Mouse (Mus musculus) embryonic stem cell, embryonic (primary cell): ENCODE data around the gene Kin.

Experiments
- CTCF ChIA-PET, 4 experiments: fragments of 300-600 bp in 2 of 4; fragments of 350-600 bp in 2 of 4; sonication (Branson Sonifier 250); formaldehyde crosslinking; loops; one replicate each; lab custom pipeline; 2022; ENCODE audit warnings: inconsistent platforms in 2 of 4; lab: Charles Lee
- POLR2A ChIA-PET, 4 experiments: fragments of 300-600 bp in 2 of 4; fragments of 350-600 bp in 2 of 4; sonication (Branson Sonifier 250); formaldehyde crosslinking; loops; one replicate each; lab custom pipeline; 2022; ENCODE audit warnings: antibody characterized with exemption in 4 of 4, inconsistent platforms in 1 of 4; lab: Charles Lee

Kin gene

GRCm38 (mm10) chr2:10094327-10095100, 14.1 kb downstream of the Kin start:
- CTCF ChIA-PET: interaction anchor here in 3 of 4 experiments (0.6 to 1.2 kb wide), 3 partner anchors 14 to 350 kb away, joined by 3 to 4 read pairs (median 3); partner anchors contain the start of genes Atp5c1 (in 1 of the 3) and Kin (in 1 of the 3)

GRCm38 (mm10) chr2:10098598-10099215, 18.3 kb downstream of the Kin start:
- ChIA-PET POLR2A (interaction anchor here in 3 of 4 experiments (0.6 to 3.7 kb wide), 8 partner anchors 11 to 57 kb away, joined by 3 to 14 read pairs (median 3); partner anchors contain the start of genes Atp5c1 (in 3 of the 3) and Kin (in 3 of the 3)), CTCF (interaction anchor here (0.5 to 2.2 kb wide), 23 partner anchors 8 to 949 kb away, joined by 3 to 12 read pairs (median 4); no protein-coding TSS in a partner anchor)

More at GRCm38 (mm10) chr2:10094327-10095100, 14.1 kb downstream of the Kin start:
- POLR2A ChIA-PET: interaction anchor here in 3 of 4 experiments (1.0 to 4.4 kb wide), 3 partner anchors 14 to 18 kb away, joined by 3 to 29 read pairs (median 5); partner anchors contain the start of genes Atp5c1 (in 2 of the 3) and Kin (in 2 of the 3)

GRCm38 (mm10) chr2:10100471-10100870, 20.1 kb downstream of the Kin start:
- POLR2A ChIA-PET: interaction anchor here in 2 of 4 experiments (1.0 to 1.5 kb wide), 4 partner anchors 9 to 197 kb away, joined by 3 to 5 read pairs (median 4); partner anchors contain the start of genes Atp5c1 (in 1 of the 2) and Kin (in 1 of the 2)
- CTCF ChIA-PET: interaction anchor here (0.5 to 2.2 kb wide), 23 partner anchors 9 to 1401 kb away, joined by 3 to 18 read pairs (median 4); partner anchors contain the start of genes Atp5c1 (in 1 of the 4) and Kin (in 1 of the 4)

- ChIA-PET CTCF (interaction anchor here (0.5 to 2.2 kb wide), 26 partner anchors 10 to 1427 kb away, joined by 3 to 18 read pairs (median 4); partner anchors contain the start of genes Atp5c1 (in 1 of the 4) and Kin (in 1 of the 4)), POLR2A (interaction anchor here in 2 of 4 experiments (1.0 to 1.5 kb wide), 4 partner anchors 10 to 196 kb away, joined by 3 to 5 read pairs (median 4); partner anchors contain the start of genes Atp5c1 (in 1 of the 2) and Kin (in 1 of the 2))
Measured at GRCm38 (mm10) chr2:10101180-10101579, 20.8 kb downstream of the Kin start.

DNA sequence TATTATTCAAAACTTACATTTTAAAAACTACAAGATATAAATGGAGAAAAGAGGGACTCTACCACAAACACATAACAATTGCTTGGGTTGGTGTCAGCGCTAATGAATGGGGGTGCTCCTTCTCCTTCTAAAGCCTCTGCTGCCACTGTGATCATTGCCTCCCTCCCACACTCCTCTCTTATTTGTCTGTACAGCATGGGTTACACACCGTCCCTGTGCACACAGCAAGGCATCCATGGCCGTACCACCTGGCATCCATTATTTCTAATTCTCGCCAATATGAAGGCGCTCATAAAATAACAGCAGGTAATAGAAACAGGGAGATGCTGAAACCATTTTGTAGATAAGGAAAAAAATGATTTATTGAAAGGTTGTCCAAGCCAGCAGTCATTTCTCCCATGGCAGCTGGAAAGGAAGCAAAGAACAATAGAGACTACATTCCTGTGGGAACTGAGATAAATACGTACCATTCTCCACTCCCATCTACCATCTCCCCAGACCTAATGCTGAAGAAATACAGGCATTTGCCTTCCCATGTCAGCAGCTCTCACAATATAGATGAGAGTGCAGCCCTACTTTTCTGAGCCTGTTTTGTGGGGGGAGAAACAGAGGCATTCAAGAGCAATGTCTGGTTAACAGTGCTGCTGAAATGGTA, 28.3 kb downstream of the Kin start:
- POLR2A ChIA-PET: no interaction called here
- CTCF ChIA-PET: no interaction called here

- POLR2A ChIA-PET: no interaction called here
- CTCF ChIA-PET: interaction anchor here in 1 of 4 experiments (0.7 kb wide), 1 partner anchor 214 kb away, joined by 4 read pairs; no protein-coding TSS in a partner anchor
Measured at GRCm38 (mm10) chr2:10118751-10119150, 38.4 kb downstream of the Kin start.

- ChIA-PET POLR2A (interaction anchor here in 1 of 4 experiments (0.5 kb wide), 1 partner anchor 105 kb away, joined by 3 read pairs; no protein-coding TSS in a partner anchor), CTCF (no interaction called here)
Measured at GRCm38 (mm10) chr2:10119276-10119675, 38.9 kb downstream of the Kin start.

DNA sequence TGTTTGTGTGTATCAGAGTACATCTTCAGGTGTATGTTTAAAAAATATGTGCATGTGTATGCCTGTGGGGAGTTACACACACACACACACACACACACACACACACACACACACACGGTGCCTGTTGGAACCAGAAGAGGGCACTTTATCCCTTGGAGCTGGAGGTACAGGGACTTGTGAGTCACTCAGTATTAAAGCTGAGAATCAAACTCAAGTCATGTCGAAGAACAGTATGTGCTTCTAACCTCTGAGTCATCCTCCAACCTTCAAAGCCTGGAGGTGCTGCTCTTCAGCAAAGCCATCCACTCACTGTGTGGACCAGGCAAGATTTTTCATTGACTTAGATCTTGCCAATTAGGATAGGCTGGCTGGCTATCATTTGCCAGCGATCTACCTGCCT, 41.4 kb downstream of the Kin start:
- CTCF ChIA-PET: no interaction called here
- POLR2A ChIA-PET: interaction anchor here in 1 of 4 experiments (0.6 kb wide), 1 partner anchor 1299 kb away, joined by 3 read pairs; no protein-coding TSS in a partner anchor

DNA sequence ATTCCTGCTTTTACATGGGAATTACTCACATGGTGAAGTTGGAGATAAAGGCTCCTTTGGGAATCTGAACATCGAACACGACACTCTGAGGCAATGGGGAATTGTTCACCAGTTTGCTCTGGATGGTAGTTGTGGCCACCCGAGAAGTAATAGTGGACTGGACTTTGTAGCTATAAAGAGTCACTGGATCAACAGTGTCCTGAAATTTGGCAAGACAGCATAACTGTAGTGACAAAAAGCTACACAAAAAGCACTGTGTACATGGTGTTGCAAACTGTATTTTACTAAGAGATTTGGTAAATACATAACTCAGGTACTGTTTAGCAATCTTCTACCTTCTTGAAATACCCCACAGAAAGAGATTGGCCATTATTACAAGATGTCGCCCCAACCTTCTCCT, 45.7 kb downstream of the Kin start:
- CTCF ChIA-PET: interaction anchor here in 1 of 4 experiments (2.1 kb wide), 1 partner anchor 162 kb away, joined by 4 read pairs; no protein-coding TSS in a partner anchor
- POLR2A ChIA-PET: interaction anchor here in 1 of 4 experiments (0.6 kb wide), 1 partner anchor 1473 kb away, joined by 3 read pairs; no protein-coding TSS in a partner anchor

DNA sequence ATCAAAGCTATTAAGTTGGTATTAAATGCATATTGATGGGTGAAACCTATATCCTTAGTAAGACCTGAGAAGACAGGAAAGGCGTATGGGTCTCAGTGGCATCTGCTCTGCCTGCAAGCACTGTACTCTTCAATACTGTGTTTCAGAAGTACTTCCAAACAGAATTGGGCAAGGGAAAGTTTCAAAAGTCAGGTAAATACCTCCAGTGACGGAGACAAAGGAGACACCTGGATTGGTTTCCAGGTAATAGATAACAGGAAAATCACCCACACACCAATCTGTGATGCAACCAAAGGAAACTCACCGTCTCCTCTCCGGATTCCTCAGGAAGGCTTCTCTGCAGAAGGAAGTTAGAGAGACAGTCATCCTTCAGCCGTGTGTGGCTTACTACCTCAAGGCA, 47.1 kb downstream of the Kin start:
- ChIA-PET CTCF (interaction anchor here in 3 of 4 experiments (0.9 to 2.1 kb wide), 6 partner anchors 15 to 161 kb away, joined by 3 to 6 read pairs (median 4); no protein-coding TSS in a partner anchor), POLR2A (no interaction called here)

- CTCF ChIA-PET: interaction anchor here in 3 of 4 experiments (0.9 to 1.6 kb wide), 4 partner anchors 14 to 30 kb away, joined by 4 to 6 read pairs (median 4); no protein-coding TSS in a partner anchor
Measured at GRCm38 (mm10) chr2:10128571-10128970, 48.2 kb downstream of the Kin start.

GRCm38 (mm10) chr2:10130341-10130990, 50.1 kb downstream of the Kin start:
- POLR2A ChIA-PET: interaction anchor here in 1 of 4 experiments (0.6 kb wide), 1 partner anchor 13 kb away, joined by 3 read pairs; no protein-coding TSS in a partner anchor
- CTCF ChIA-PET: no interaction called here

More at GRCm38 (mm10) chr2:10128571-10128970, 48.2 kb downstream of the Kin start:
- POLR2A ChIA-PET: interaction anchor here in 1 of 4 experiments (0.6 kb wide), 1 partner anchor 1357 kb away, joined by 3 read pairs; no protein-coding TSS in a partner anchor

DNA sequence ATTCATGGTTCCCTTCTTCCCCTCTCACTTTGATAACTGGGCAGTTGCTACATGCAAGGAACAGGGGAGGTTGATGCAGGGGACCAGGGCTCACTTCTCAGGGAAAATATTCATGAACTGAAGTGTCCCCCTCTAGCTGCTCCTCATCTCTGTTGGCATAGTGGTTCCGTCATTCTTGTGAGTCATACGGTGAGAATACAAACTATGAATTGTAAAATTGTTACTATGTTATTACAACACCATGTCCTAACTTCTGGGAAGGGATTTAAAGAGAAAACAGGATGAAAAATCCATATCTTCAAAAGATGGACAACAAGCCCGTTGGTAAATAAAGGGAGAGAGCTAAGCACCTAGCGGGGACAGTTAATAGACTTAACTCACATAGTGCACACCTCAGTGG, 50.9 kb downstream of the Kin start, which contains the start of gene Itih2:
Gene Itih2, minus strand, starts transcription at position 101 of the 400 bp plus-strand sequence.
- ChIA-PET POLR2A (no interaction called here), CTCF (no interaction called here)

DNA sequence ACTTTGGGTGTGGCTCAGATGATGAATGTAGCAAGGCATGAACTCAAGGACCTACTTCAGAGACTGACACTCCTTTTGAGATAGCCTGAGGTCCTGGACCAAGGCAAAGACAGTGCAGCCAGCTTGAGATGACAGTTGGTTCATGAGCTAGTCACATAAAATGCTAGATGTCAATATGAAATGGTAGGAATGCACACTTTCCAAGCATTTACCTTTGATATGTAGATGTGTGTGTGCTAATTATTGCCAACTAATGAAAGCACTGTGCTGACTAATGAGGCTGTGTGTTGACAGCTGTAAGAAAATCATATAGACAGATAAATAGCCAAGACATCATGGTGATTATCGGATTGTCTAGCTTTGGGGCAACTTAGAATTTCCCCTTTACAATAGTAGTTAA, 51.7 kb downstream of the Kin start:
- CTCF ChIA-PET: no interaction called here
- POLR2A ChIA-PET: no interaction called here

DNA sequence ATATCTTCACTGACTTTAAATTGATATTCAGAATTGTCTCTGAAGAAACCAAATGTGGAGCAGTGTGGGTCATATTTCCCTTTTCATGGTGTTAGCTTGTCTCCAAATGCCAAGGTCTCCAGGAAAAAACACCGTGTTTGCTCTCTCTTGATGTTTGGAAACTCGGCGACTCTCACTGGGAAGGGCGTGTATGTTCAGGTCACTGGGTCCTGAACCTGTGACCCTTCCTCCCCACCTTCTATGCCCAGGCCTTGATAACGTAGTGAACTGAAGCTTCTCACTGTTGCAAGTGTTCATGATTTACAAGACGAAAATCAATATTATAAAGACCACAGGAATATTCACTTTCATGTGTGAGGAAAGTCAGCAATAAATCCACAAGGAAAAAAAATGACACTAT, 53.5 kb downstream of the Kin start:
- ChIA-PET POLR2A (interaction anchor here in 1 of 4 experiments (0.8 kb wide), 1 partner anchor 43 kb away, joined by 3 read pairs; no protein-coding TSS in a partner anchor), CTCF (interaction anchor here in 1 of 4 experiments (2.4 kb wide), 1 partner anchor 9 kb away, joined by 12 read pairs; no protein-coding TSS in a partner anchor)

GRCm38 (mm10) chr2:10137320-10137719, 56.9 kb downstream of the Kin start:
- ChIA-PET CTCF (no interaction called here), POLR2A (no interaction called here)

- ChIA-PET CTCF (no interaction called here), POLR2A (no interaction called here)
Measured at GRCm38 (mm10) chr2:10140456-10140855, 60.1 kb downstream of the Kin start.
